Mouse (Mus musculus) cortical plate, adult 2 months (tissue): Measurements from ENCODE around the gene Gm49396.

Experiments
- CTCF ChIP-seq: fragments of 200-500 bp; IDR thresholded peaks from 2 replicates; pipeline ENCODE4 v1.5.1; 2011; ENCODE audit warnings: mild to moderate bottlenecking, control low read depth, low read length; ENCODE audit not compliant: insufficient read depth; ENCODE audit errors: extremely low read depth
- POLR2A ChIP-seq: fragments of 200-500 bp; IDR thresholded peaks from 2 replicates; pipeline ENCODE4 v1.6.1; 2011; ENCODE audit warnings: mild to moderate bottlenecking, low read length, control low read depth; ENCODE audit not compliant: insufficient read depth; ENCODE audit errors: extremely low read depth

- TF ChIP-seq POLR2A (no peak), CTCF (no peak)
Observed at GRCm38 (mm10) chr7:30525954-30526353, 37.2 kb upstream of the Gm49396 start.
